Mouse (Mus musculus): ENCODE measurements around the gene Slc17a2. TPM values are rescaled to one million over a fixed set of nuclear protein-coding genes. Genes with fewer than 3 reads are reported as not detected.

The Slc17a2 gene
- polyA plus RNA-seq, 1 experiment from 2014 or later = not detected

- no peak overlapping the region for H3K4me3 ChIP-seq
Measured at GRCm38 (mm10) chr13:23867000-23867399, 60.2 kb downstream of the Slc17a2 start.

GRCm38 (mm10) chr13:23867405-23867804, 60.6 kb downstream of the Slc17a2 start, which contains the start of gene Slc17a1:
Gene Slc17a1 (plus strand): TSS chr13:23867750.
- DNase-seq (ENCODE audit: low spot score) = no peak
- 91% methylated on average over 7 of the region's 7 CpGs for WGBS
- no peaks in the 10 kb centered on the region for H3K27me3 ChIP-seq (ENCODE audit: insufficient read depth, poor library complexity, severe bottlenecking)
- H3K27ac ChIP-seq = no peak within 1 kb of the TSS
- no peaks in the 10 kb centered on the region for H3K36me3 ChIP-seq
- H3K9me3 ChIP-seq = no peaks in the 10 kb centered on the region
- H3K4me3 ChIP-seq = no peak within 1 kb of the TSS
- H3K4me1 ChIP-seq (replicated peaks) = no peaks in the 10 kb centered on the region

More at GRCm38 (mm10) chr13:23867000-23867399, 60.2 kb downstream of the Slc17a2 start:
- no peaks in the 10 kb centered on the region for H3K4me1 ChIP-seq (replicated peaks)
- no peaks in the 10 kb centered on the region for H3K36me3 ChIP-seq
- no peak overlapping the region for H3K27ac ChIP-seq
- 89% methylated on average over 6 of the region's 6 CpGs for WGBS
- no peak for DNase-seq (ENCODE audit: low spot score)
- H3K27me3 ChIP-seq (ENCODE audit: insufficient read depth, poor library complexity, severe bottlenecking) = no peaks in the 10 kb centered on the region
- H3K9me3 ChIP-seq = no peaks in the 10 kb centered on the region

GRCm38 (mm10) chr13:23868790-23869533, 62.2 kb downstream of the Slc17a2 start:
- Histone ChIP-seq H3K36me3 (no peaks in the 10 kb centered on the region), H3K27me3 (ENCODE audit: insufficient read depth, poor library complexity, severe bottlenecking) (no peaks in the 10 kb centered on the region), H3K4me1 (replicated peaks) (no peaks in the 10 kb centered on the region), H3K9me3 (no peaks in the 10 kb centered on the region), H3K27ac (no peak overlapping the region), H3K4me3 (no peak overlapping the region)
- no peak for DNase-seq (ENCODE audit: low spot score)
- WGBS = 86% methylated on average over 8 of the region's 8 CpGs

GRCm38 (mm10) chr13:23869996-23870395, 63.2 kb downstream of the Slc17a2 start:
- H3K36me3 ChIP-seq = no peaks in the 10 kb centered on the region
- no peak for DNase-seq (ENCODE audit: low spot score)
- WGBS = 79% methylated on average over 3 of the region's 3 CpGs
- H3K9me3 ChIP-seq = no peaks in the 10 kb centered on the region
- no peaks in the 10 kb centered on the region for H3K27me3 ChIP-seq (ENCODE audit: insufficient read depth, poor library complexity, severe bottlenecking)
- H3K4me3 ChIP-seq = no peak overlapping the region
- H3K4me1 ChIP-seq (replicated peaks) = no peaks in the 10 kb centered on the region
- H3K27ac ChIP-seq = no peak overlapping the region

GRCm38 (mm10) chr13:23873141-23873540, 66.3 kb downstream of the Slc17a2 start:
- no peaks in the 10 kb centered on the region for H3K36me3 ChIP-seq
- no peak for DNase-seq (ENCODE audit: low spot score)
- no peak overlapping the region for H3K4me3 ChIP-seq
- no peaks in the 10 kb centered on the region for H3K4me1 ChIP-seq (replicated peaks)
- H3K27ac ChIP-seq = no peak overlapping the region
- no peaks in the 10 kb centered on the region for H3K9me3 ChIP-seq
- 87% methylated on average over 5 of the region's 5 CpGs for WGBS
- no peaks in the 10 kb centered on the region for H3K27me3 ChIP-seq (ENCODE audit: insufficient read depth, poor library complexity, severe bottlenecking)

Other genes starting within 250 kb of the Slc17a2 start
- 5.3 and 5.6 TPM in 2 replicates for gene Hist1h3e, start 244.6 kb upstream of the Slc17a2 start, polyA plus RNA-seq (2016; fragmentation: Nextera tagmentation; extraction: Ambion mirVana)
- gene Hist1h2ae, start 235.8 kb upstream of the Slc17a2 start, polyA plus RNA-seq (2016; fragmentation: Nextera tagmentation; extraction: Ambion mirVana) = 102 and 103 TPM in 2 replicates
- 7.0 and 7.3 TPM in 2 replicates for gene Hist1h2bg, start 235.6 kb upstream of the Slc17a2 start, polyA plus RNA-seq (2016; fragmentation: Nextera tagmentation; extraction: Ambion mirVana)
- 4.7 and 5.1 TPM in 2 replicates for gene Hist1h2bf, start 232.8 kb upstream of the Slc17a2 start, polyA plus RNA-seq (2016; fragmentation: Nextera tagmentation; extraction: Ambion mirVana)
- 1.8 and 2.2 TPM in 2 replicates for gene Hist1h2ad, start 232.6 kb upstream of the Slc17a2 start, polyA plus RNA-seq (2016; fragmentation: Nextera tagmentation; extraction: Ambion mirVana)
- gene Hist1h3d, start 231.2 kb upstream of the Slc17a2 start, polyA plus RNA-seq (2016; fragmentation: Nextera tagmentation; extraction: Ambion mirVana) = 4.8 and 10.9 TPM in 2 replicates
- gene Hist1h4d, start 225.4 kb upstream of the Slc17a2 start, polyA plus RNA-seq (2016; fragmentation: Nextera tagmentation; extraction: Ambion mirVana) = 101 and 107 TPM in 2 replicates
- 2.5 and 2.7 TPM in 2 replicates for gene Hist1h2be, start 185.9 kb upstream of the Slc17a2 start, polyA plus RNA-seq (2016; fragmentation: Nextera tagmentation; extraction: Ambion mirVana)
- gene Hist1h1e, start 184.4 kb upstream of the Slc17a2 start, polyA plus RNA-seq (2016; fragmentation: Nextera tagmentation; extraction: Ambion mirVana) = 22.0 and 26.3 TPM in 2 replicates
- 0.80 and 1.2 TPM in 2 replicates for gene Hist1h2ac, start 123.0 kb upstream of the Slc17a2 start, polyA plus RNA-seq (2016; fragmentation: Nextera tagmentation; extraction: Ambion mirVana)
- 23.1 and 26.2 TPM in 2 replicates for gene Hist1h2bc, start 122.8 kb upstream of the Slc17a2 start, polyA plus RNA-seq (2016; fragmentation: Nextera tagmentation; extraction: Ambion mirVana)
- gene Hist1h1t, start 111.2 kb upstream of the Slc17a2 start, polyA plus RNA-seq (2016; fragmentation: Nextera tagmentation; extraction: Ambion mirVana) = not detected in 2 replicates
- gene Hist1h4c, start 108.5 kb upstream of the Slc17a2 start, polyA plus RNA-seq (2016; fragmentation: Nextera tagmentation; extraction: Ambion mirVana) = 5.4 TPM in 2 replicates
- gene Hfe, start 96.1 kb upstream of the Slc17a2 start, polyA plus RNA-seq (2016; fragmentation: Nextera tagmentation; extraction: Ambion mirVana) = 3.2 and 3.5 TPM in 2 replicates
- 10.6 and 12.6 TPM in 2 replicates for gene Hist1h1c, start 68.2 kb upstream of the Slc17a2 start, polyA plus RNA-seq (2016; fragmentation: Nextera tagmentation; extraction: Ambion mirVana)
- gene Hist1h3c, start 61.4 kb upstream of the Slc17a2 start, polyA plus RNA-seq (2016; fragmentation: Nextera tagmentation; extraction: Ambion mirVana) = 6.9 and 8.6 TPM in 2 replicates
- 1.8 and 2.4 TPM in 2 replicates for gene Hist1h2bb, start 60.3 kb upstream of the Slc17a2 start, polyA plus RNA-seq (2016; fragmentation: Nextera tagmentation; extraction: Ambion mirVana)
- gene Hist1h2ab, start 55.9 kb upstream of the Slc17a2 start, polyA plus RNA-seq (2016; fragmentation: Nextera tagmentation; extraction: Ambion mirVana) = 45.2 and 49.3 TPM in 2 replicates
- gene Hist1h3b, start 54.7 kb upstream of the Slc17a2 start, polyA plus RNA-seq (2016; fragmentation: Nextera tagmentation; extraction: Ambion mirVana) = 5.5 and 8.8 TPM in 2 replicates
- 4.9 and 5.4 TPM in 2 replicates for gene Hist1h4b, start 50.0 kb upstream of the Slc17a2 start, polyA plus RNA-seq (2016; fragmentation: Nextera tagmentation; extraction: Ambion mirVana)
- not detected in 2 replicates for gene Hist1h4a, start 45.8 kb upstream of the Slc17a2 start, polyA plus RNA-seq (2016; fragmentation: Nextera tagmentation; extraction: Ambion mirVana)
- 3.7 and 4.8 TPM in 2 replicates for gene Hist1h3a, start 44.6 kb upstream of the Slc17a2 start, polyA plus RNA-seq (2016; fragmentation: Nextera tagmentation; extraction: Ambion mirVana)
- gene Hist1h1a, start 43.3 kb upstream of the Slc17a2 start, polyA plus RNA-seq (2016; fragmentation: Nextera tagmentation; extraction: Ambion mirVana) = 2.3 and 3.4 TPM in 2 replicates
- gene Trim38, start 37.1 kb upstream of the Slc17a2 start, polyA plus RNA-seq (2016; fragmentation: Nextera tagmentation; extraction: Ambion mirVana) = not detected in 2 replicates
- gene Slc17a3, start 32.4 kb downstream of the Slc17a2 start, polyA plus RNA-seq (2016; fragmentation: Nextera tagmentation; extraction: Ambion mirVana) = not detected in 2 replicates
- not detected in 2 replicates for gene Slc17a1, start 60.8 kb downstream of the Slc17a2 start, polyA plus RNA-seq (2016; fragmentation: Nextera tagmentation; extraction: Ambion mirVana)
- not detected in 2 replicates for gene Slc17a4, start 108.0 kb downstream of the Slc17a2 start, polyA plus RNA-seq (2016; fragmentation: Nextera tagmentation; extraction: Ambion mirVana)
- not detected in 2 replicates for gene Hist1h2ba, start 127.2 kb downstream of the Slc17a2 start, polyA plus RNA-seq (2016; fragmentation: Nextera tagmentation; extraction: Ambion mirVana)
- gene Hist1h2aa, start 127.5 kb downstream of the Slc17a2 start, polyA plus RNA-seq (2016; fragmentation: Nextera tagmentation; extraction: Ambion mirVana) = not detected in 2 replicates
- not detected in 2 replicates for gene Scgn, start 184.2 kb downstream of the Slc17a2 start, polyA plus RNA-seq (2016; fragmentation: Nextera tagmentation; extraction: Ambion mirVana)